Mouse (Mus musculus): ENCODE measurements at regions not wholly inside any gene's neighbourhood (a gene's known extent, or its start where the extent isn't known, plus 50 kb on each side); places are given as distances from the start of the nearest gene placed in this dataset.

DNA sequence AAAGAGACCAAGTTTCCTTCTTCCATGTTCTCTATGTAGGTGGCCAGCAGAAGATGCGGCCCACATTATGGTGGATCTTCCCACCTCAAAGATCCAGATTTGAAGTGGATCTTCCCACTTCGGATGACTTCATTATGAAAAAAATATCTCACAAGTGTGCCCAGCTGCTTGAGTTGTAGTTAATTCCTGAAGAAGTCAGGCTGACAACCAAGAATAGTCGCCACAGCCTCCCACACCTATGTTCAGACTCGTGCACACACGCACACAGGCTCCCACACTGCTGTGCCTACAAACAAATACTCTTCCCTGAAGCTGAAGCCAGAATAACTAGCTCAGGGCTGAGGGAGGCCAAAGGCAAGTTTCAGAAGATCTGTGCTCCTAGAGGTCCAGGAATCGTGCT is 119.4 kb downstream of the Olfm1 start:
- Histone ChIP-seq H3K4me3 (ENCODE audit: insufficient read depth, poor library complexity, severe bottlenecking) (no peak overlapping the region), H3ac (ENCODE audit: control insufficient read depth, insufficient read length, low read depth) (no peak overlapping the region), H3K27me3 (ENCODE audit: control insufficient read depth, insufficient read depth, insufficient read length) (peaks cover 64% of the 10 kb centered on the region), H3K79me3 (ENCODE audit: low read depth) (no peaks in the 10 kb centered on the region), H3K36me3 (ENCODE audit: control insufficient read depth, insufficient read depth) (no peaks in the 10 kb centered on the region), H3K79me2 (ENCODE audit: control insufficient read depth, insufficient read depth) (no peaks in the 10 kb centered on the region)
- no peak for TF ChIP-seq MAX (IDR thresholded peaks at IDR 0.05)
- TF ChIP-seq USF1 (IDR thresholded peaks at IDR 0.05; ENCODE audit: low read depth): no peak
- TF ChIP-seq MYOG (IDR thresholded peaks at IDR 0.05; ENCODE audit: control insufficient read depth, extremely low read depth, insufficient read length): no peak
- no peak for TF ChIP-seq CEBPB (IDR thresholded peaks at IDR 0.05; ENCODE audit: low read depth)
- no peak for TF ChIP-seq CTCF (IDR thresholded peaks at IDR 0.05; ENCODE audit: control insufficient read depth, insufficient read depth, insufficient read length)
- no peak for TF ChIP-seq FOSL1 (IDR thresholded peaks at IDR 0.05; ENCODE audit: insufficient read depth, low read length, poor library complexity, severe bottlenecking)
- TF ChIP-seq MYOD1 (IDR thresholded peaks at IDR 0.05; ENCODE audit: control insufficient read depth, insufficient read length, low read depth): no peak

DNA sequence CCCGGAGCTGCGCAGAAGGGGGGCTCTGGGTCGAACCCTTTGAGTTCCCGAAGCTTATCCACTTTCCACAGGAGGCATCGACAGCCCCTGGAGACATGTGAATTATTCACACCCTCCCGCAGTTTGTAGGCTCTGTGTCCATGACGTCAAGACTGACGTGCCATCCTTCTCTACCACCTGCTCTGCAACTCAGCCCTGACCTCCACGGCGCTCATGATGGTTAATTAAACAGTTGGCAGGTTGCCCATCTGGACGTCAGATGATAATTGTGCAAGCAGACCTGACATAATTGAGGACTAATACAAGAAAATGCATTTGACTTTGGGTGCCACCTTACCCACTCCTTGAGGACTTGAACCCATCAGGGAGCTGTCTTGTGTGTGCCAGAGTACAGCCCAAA is 121.1 kb upstream of the Ppp1r26 start:
- TF ChIP-seq CTCF (IDR thresholded peaks at IDR 0.05; ENCODE audit: control insufficient read depth, insufficient read depth, insufficient read length): no peak
- no peak for TF ChIP-seq MAX (IDR thresholded peaks at IDR 0.05)
- TF ChIP-seq USF1 (IDR thresholded peaks at IDR 0.05; ENCODE audit: low read depth): no peak
- TF ChIP-seq FOSL1 (IDR thresholded peaks at IDR 0.05; ENCODE audit: insufficient read depth, low read length, poor library complexity, severe bottlenecking): no peak
- no peak for TF ChIP-seq MYOG (IDR thresholded peaks at IDR 0.05; ENCODE audit: control insufficient read depth, extremely low read depth, insufficient read length)
- no peak for TF ChIP-seq MYOD1 (IDR thresholded peaks at IDR 0.05; ENCODE audit: control insufficient read depth, insufficient read length, low read depth)
- Histone ChIP-seq H3K36me3 (ENCODE audit: control insufficient read depth, insufficient read depth) (no peaks in the 10 kb centered on the region), H3ac (ENCODE audit: control insufficient read depth, insufficient read length, low read depth) (no peak overlapping the region), H3K4me3 (ENCODE audit: insufficient read depth, poor library complexity, severe bottlenecking) (no peak overlapping the region), H3K79me2 (ENCODE audit: control insufficient read depth, insufficient read depth) (no peaks in the 10 kb centered on the region), H3K27me3 (ENCODE audit: control insufficient read depth, insufficient read depth, insufficient read length) (peaks cover 51% of the 10 kb centered on the region), H3K79me3 (ENCODE audit: low read depth) (no peaks in the 10 kb centered on the region)

- no peak overlapping the region for H3K4me3 ChIP-seq (ENCODE audit: insufficient read depth, poor library complexity, severe bottlenecking)
- H3ac ChIP-seq (ENCODE audit: control insufficient read depth, insufficient read length, low read depth): no peak overlapping the region
- TF ChIP-seq CEBPB (IDR thresholded peaks at IDR 0.05; ENCODE audit: low read depth): no peak
- no peak for TF ChIP-seq USF1 (IDR thresholded peaks at IDR 0.05; ENCODE audit: low read depth)
- TF ChIP-seq FOSL1 (IDR thresholded peaks at IDR 0.05; ENCODE audit: insufficient read depth, low read length, poor library complexity, severe bottlenecking): no peak
- no peak for TF ChIP-seq CTCF (IDR thresholded peaks at IDR 0.05; ENCODE audit: control insufficient read depth, insufficient read depth, insufficient read length)
- no peak for TF ChIP-seq MAX (IDR thresholded peaks at IDR 0.05)
- TF ChIP-seq MYOG (IDR thresholded peaks at IDR 0.05; ENCODE audit: control insufficient read depth, extremely low read depth, insufficient read length): no peak
- TF ChIP-seq MYOD1 (IDR thresholded peaks at IDR 0.05; ENCODE audit: control insufficient read depth, insufficient read length, low read depth): no peak
- no peaks in the 10 kb centered on the region for H3K79me2 ChIP-seq (ENCODE audit: control insufficient read depth, insufficient read depth)
- H3K27me3 ChIP-seq (ENCODE audit: control insufficient read depth, insufficient read depth, insufficient read length): peaks cover 55% of the 10 kb centered on the region
- no peaks in the 10 kb centered on the region for H3K79me3 ChIP-seq (ENCODE audit: low read depth)
- no peaks in the 10 kb centered on the region for H3K36me3 ChIP-seq (ENCODE audit: control insufficient read depth, insufficient read depth)
Measured at GRCm38 (mm10) chr2:28326056-28326455, 120.5 kb upstream of the Ppp1r26 start.

- TF ChIP-seq FOSL1 (IDR thresholded peaks at IDR 0.05; ENCODE audit: insufficient read depth, low read length, poor library complexity, severe bottlenecking) (no peak), MYOD1 (IDR thresholded peaks at IDR 0.05; ENCODE audit: control insufficient read depth, insufficient read length, low read depth) (no peak), CEBPB (IDR thresholded peaks at IDR 0.05; ENCODE audit: low read depth) (no peak), MYOG (IDR thresholded peaks at IDR 0.05; ENCODE audit: control insufficient read depth, extremely low read depth, insufficient read length) (no peak), MAX (IDR thresholded peaks at IDR 0.05) (no peak), USF1 (IDR thresholded peaks at IDR 0.05; ENCODE audit: low read depth) (no peak)
- no peaks in the 10 kb centered on the region for H3K36me3 ChIP-seq (ENCODE audit: control insufficient read depth, insufficient read depth)
- no peak overlapping the region for H3ac ChIP-seq (ENCODE audit: control insufficient read depth, insufficient read length, low read depth)
- peaks cover 56% of the 10 kb centered on the region for H3K27me3 ChIP-seq (ENCODE audit: control insufficient read depth, insufficient read depth, insufficient read length)
- no peaks in the 10 kb centered on the region for H3K79me2 ChIP-seq (ENCODE audit: control insufficient read depth, insufficient read depth)
- no peaks in the 10 kb centered on the region for H3K79me3 ChIP-seq (ENCODE audit: low read depth)
- no peak overlapping the region for H3K4me3 ChIP-seq (ENCODE audit: insufficient read depth, poor library complexity, severe bottlenecking)
Measured at GRCm38 (mm10) chr2:28326682-28327081, 119.9 kb upstream of the Ppp1r26 start.

DNA sequence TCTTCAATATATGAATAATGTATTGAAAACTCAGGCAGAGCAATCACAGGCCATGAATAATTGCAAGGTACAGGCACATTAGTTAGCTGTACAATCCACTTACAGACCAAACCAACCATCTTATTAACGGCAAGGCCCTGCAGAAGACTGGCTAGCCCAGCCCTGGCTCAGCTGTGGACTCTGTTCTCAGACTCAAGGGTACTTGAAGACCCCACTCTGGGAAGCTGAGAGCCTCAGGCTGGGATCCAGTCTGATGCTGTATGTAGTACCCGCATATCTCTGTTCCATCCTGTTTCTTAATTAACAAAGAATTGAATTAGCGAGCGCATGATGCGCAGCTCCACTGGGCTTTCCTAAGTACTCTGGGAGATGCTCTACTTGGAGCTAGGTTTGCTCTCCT is 117.5 kb upstream of the Ppp1r26 start:
- H3K79me2 ChIP-seq (ENCODE audit: control insufficient read depth, insufficient read depth): no peaks in the 10 kb centered on the region
- H3K36me3 ChIP-seq (ENCODE audit: control insufficient read depth, insufficient read depth): no peaks in the 10 kb centered on the region
- TF ChIP-seq CEBPB (IDR thresholded peaks at IDR 0.05; ENCODE audit: low read depth) (no peak), MAX (IDR thresholded peaks at IDR 0.05) (no peak), FOSL1 (IDR thresholded peaks at IDR 0.05; ENCODE audit: insufficient read depth, low read length, poor library complexity, severe bottlenecking) (no peak), MYOD1 (IDR thresholded peaks at IDR 0.05; ENCODE audit: control insufficient read depth, insufficient read length, low read depth) (no peak), CTCF (IDR thresholded peaks at IDR 0.05; ENCODE audit: control insufficient read depth, insufficient read depth, insufficient read length) (no peak), USF1 (IDR thresholded peaks at IDR 0.05; ENCODE audit: low read depth) (no peak), MYOG (IDR thresholded peaks at IDR 0.05; ENCODE audit: control insufficient read depth, extremely low read depth, insufficient read length) (no peak)
- no peak overlapping the region for H3K4me3 ChIP-seq (ENCODE audit: insufficient read depth, poor library complexity, severe bottlenecking)
- peaks cover 57% of the 10 kb centered on the region for H3K27me3 ChIP-seq (ENCODE audit: control insufficient read depth, insufficient read depth, insufficient read length)
- no peaks in the 10 kb centered on the region for H3K79me3 ChIP-seq (ENCODE audit: low read depth)
- H3ac ChIP-seq (ENCODE audit: control insufficient read depth, insufficient read length, low read depth): no peak overlapping the region
